Mouse (Mus musculus) C2C12 (cell line): Measurements from ENCODE around the gene Ccl28.
"Not testable (repeated sequence)": the region's sequence is repeated elsewhere in the genome, so short reads cannot be mapped to it uniquely, and the experiment has no call there.

ENCODE experiments used
- CTCF ChIP-seq: IDR thresholded peaks from one replicate; pipeline ENCODE4 v1.5.1; 2011; ENCODE audit not compliant: control insufficient read depth, insufficient read depth, insufficient read length
- MAX ChIP-seq: IDR thresholded peaks from one replicate; pipeline ENCODE4 v1.6.1; 2011; ENCODE audit warnings: mild to moderate bottlenecking, control low read depth
- MYOG ChIP-seq: IDR thresholded peaks from one replicate; pipeline ENCODE4 v1.6.1; 2011; ENCODE audit not compliant: control insufficient read depth, insufficient read length; ENCODE audit errors: extremely low read depth
- USF1 ChIP-seq: IDR thresholded peaks from one replicate; pipeline ENCODE4 v1.6.1; 2011; ENCODE audit warnings: low read depth, mild to moderate bottlenecking, control low read depth, moderate library complexity

DNA sequence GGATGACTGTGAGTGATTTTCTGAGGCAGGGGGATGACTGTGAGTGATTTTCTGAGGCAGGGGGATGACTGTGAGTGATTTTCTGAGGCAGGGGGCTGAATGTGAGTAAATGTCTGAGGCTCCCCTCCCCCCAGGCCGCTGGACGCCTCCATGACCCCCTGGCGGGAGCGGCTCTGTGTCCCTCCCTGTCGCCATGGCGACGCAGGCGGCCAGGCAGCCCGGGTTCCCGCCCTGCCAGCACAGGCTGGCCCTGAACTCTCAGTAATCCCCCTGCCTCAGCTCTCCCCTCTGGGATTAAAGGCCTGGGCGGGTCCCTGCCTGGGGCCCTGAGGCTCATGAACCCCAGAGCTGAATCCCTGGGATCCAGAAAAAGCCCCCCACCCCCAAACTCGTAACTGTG lies 24.6 kb upstream of the Ccl28 start:
- not testable (repeated sequence) for TF ChIP-seq CTCF, MAX, MYOG, USF1
